Mouse (Mus musculus) Muller cell, postnatal 12 days (primary cell): Measurements from ENCODE around the gene Prss32.
A peak's percentile ranks its signal among the peaks of the same experiment; 100 is the strongest.
"Not testable (repeated sequence)": the region's sequence is repeated elsewhere in the genome, so short reads cannot be mapped to it uniquely, and the experiment has no call there.

Experiments used
- DNase-seq: peaks from one replicate; pipeline ENCODE4 v3.0.0-alpha.2; 2015; ENCODE audit errors: inconsistent ontology term

Gene Prss32

DNA sequence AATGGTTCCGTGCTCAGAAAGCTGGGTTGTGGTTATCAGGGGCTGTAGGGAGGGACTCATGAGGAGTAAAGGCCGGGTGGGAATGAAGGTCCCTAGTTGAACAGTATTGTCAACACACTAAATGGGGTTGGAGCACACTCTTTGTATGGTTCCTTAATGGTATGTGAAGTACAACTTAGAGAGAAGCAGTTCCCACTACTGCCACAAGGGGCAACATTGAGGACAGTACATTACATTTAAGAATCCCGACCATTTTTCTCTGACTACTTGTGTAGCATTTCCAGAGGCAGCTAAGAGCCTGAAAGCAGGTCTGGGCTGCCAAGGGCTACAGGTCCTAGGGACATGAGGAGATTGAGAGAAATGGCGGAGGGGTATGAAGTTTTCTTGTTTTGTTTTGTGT, 2.5 kb upstream of the Prss32 start:
- DNase-seq: peak; percentile 41

DNA sequence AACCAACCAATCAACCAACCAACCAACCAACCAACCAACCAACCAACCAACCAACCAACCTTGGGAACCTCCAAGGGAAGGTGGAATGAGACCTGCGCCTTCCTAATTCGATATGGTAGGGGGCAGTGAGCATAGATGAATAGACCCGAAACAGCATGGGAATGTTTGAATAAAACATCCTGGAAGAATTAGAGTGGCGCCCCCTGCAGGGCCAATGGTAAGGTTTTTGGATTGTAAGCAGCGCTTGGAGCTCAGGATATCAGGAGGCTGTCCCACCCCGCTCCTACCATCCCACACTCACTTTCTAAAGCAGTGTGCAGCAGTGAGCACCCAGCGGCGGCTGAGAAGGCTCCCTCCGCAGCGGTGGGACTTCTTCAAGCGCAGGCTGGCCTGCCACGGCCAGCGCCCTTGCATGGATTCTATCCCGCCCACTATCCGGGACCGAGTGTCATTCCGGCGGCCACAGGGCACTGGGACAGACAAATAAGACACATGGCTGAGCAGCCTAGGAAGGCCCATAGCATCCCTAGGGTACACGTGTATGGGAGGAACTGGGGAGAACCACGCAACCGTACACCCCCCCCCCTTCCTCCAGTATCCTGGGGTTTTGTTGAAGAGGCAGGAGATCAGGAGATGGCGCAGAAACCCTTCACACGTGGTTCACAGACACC, 379 bp upstream of the Prss32 start:
- no peak for DNase-seq

DNA sequence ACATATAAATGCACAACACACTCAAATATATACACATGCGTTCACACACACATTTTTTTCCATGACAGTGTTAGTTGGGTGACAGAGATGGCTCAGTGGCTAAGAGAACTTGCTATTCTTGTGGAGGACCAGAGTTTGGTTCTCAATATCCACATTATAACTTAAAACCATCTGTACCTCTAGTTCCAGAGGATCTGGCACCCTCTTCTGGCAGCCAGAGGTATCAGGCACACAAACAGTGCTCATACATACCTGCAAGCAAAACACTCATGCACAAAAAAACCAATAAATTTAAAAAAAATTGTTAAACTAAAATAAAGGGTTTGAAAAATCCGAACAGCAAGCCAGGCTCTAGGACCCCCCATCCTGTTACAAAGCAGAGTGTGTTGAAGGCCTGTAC, 6.4 kb downstream of the Prss32 start:
- DNase-seq: no peak

DNA sequence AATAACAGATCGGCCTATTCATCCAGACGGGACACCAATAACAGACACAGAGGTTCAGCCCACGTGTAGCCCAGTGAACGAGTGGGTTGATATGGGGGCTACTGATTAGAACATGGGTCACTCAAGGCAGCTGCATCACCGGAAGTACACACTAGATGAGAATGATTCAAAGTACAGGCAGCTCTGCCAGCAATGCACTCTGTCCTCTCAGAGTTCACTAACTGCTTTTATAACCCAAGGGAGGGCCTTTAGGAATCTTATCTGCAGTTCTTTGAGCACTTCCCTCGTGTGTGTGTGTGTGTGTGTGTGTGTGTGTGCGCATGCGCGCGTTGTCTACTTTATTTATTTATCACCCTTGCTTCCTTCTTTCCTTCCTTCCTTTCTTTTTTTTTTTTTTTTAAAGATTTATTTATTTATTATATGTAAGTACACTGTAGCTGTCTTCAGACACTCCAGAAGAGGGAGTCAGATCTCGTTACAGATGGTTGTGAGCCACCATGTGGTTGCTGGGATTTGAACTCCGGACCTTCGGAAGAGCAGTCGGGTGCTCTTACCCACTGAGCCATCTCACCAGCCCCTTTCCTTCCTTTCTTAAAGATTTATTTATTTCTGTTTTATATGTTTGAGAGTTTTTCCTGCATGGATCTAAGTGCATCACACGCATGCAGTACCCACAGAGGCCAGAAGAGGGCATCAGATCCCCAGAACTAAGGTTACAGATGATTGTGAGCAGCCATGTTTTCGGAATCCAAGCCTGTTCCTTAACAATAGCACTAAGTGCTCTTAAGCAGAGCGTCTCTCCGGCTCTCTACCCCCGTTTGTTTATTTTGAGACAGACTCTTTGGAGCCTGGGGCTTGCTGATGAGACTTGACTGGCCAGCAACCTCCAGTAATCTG, 7.4 kb downstream of the Prss32 start:
- DNase-seq: peak; percentile 40

DNA sequence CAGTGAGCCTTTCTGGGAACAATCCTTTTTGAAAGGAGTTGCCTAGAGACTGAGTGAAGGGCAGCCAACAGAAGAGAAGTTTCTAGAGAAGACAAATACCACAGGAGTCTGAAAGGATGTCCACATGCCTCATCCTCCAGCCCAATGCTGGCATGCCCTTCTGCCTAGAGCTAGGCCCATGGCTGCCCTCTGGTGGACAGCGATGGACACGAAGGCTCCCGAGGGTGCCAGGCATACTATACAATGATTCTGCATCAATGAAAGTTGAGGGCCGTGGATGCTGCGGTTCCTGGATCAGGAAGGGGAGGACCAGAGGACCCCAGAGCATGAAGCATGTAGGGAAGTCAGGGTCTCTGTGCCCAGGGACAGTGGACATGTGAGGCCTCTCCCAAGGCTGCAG, 9.6 kb downstream of the Prss32 start:
- peak; percentile 42 for DNase-seq

DNA sequence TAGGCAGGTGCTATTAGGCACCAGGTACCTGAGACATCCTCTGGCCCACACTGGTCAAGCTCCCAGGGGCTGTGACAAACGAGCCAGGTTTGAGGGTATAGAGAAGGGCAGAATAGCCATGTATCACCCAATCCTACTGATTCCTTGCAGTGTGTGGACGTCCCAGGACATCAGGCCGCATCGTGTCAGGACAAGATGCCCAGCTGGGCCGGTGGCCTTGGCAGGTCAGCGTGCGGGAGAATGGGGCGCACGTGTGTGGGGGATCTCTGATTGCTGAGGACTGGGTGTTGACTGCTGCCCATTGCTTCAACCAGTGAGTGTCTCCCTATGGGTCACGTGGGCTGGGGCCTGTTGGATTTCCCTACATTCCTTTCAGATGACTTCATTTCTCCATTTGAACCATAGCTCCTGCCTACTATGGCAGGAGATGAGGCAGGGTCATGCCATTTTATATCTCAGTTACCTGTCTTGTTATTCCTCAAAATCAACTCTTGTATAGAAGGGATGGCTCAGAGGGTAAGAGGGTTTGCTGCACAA, 10.6 kb downstream of the Prss32 start:
- no peak for DNase-seq

DNA sequence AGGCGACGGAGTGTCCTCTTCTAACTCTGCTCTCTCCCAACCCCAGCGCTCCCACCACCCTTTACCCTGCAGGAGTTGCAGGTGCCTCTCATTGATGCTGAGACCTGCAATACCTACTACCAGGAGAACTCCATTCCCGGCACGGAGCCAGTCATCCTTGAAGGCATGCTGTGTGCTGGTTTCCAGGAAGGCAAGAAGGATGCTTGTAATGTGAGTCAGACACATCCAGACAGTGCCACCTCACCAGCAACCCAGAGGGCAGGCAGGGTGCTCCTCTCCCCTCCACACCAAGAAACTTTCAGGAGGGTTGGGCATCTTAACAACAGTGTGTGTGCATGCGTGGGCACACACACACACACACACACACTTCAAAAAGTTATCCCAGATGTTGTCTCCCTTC, 13.5 kb downstream of the Prss32 start:
- DNase-seq: peak; percentile 64

DNA sequence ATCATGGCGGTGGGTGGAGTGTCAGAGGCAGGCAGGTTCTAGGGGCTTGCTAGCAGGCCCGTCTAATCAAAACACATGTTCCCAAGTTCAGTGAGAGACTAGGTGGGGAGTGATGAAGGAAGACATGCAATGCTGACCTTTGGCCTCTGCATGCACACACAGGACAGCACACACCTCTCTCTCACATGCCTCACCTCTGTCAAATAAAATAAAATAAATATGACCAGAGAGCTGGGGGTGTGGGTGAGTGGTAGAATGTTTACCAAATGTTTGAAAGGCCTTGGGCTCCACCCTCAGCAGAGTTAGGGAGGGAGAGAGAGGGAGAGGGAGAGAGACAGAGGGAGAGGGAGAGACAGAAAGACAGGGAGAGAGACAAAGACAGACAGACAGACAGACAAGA, 14.3 kb downstream of the Prss32 start:
- no peak for DNase-seq

DNA sequence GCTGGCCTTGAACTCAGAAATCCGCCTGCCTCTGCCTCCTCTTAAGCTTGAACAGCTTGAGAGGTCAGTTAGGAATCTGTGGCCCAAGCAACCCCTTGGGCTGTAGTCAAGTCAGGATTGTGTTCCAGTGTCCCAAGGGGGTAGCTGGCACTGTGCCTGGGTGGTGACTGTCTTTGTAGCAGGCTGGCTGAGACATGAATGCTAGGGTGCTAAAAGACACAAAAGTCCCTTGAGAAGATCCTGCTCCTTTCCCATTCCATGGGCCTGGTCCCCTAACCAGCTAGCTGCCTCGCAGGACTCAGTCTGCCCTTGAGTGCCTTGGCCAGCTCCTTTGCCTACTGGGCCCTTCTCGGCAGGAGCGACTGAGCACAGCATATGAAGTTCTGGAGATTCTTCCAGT, 19.3 kb downstream of the Prss32 start:
- DNase-seq: no peak

DNA sequence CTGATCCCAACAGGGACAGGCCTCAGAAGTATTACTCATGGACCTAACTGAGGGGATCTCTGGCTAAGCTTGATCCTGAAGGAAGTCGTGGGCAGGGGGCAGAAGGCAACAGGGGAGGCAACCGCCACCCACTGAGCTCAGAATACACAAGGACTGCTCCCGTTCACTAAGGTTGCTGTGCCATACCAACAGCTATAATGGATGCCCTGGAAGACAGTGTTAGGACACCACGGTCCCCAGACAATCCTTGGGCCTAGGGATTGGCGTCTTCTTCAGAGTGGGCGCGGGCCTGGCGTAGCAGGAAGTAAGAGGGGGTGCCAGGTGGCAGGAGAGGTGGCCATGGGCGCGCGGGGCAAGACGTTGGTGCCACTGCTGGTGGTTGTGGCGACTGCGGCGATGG, 24.1 kb downstream of the Prss32 start, which contains the start of gene Prss21:
Gene Prss21, plus strand, starts transcription at position 301 of the 400 bp plus-strand sequence.
- no peak for DNase-seq

DNA sequence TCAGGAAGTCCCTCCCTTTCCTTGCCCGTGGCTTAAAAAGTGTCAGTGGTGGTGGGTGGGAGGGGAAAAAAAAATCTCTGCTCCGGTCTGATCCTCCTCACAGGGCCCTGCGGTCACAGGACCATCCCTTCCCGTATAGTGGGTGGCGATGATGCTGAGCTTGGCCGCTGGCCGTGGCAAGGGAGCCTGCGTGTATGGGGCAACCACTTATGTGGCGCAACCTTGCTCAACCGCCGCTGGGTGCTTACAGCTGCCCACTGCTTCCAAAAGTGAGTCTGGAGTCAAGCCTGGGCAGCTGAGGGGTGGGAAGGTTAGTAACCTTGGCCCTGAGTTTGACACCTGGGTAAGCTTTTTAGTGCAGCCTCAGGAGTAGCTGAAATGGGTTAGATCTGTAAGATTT, 24.9 kb downstream of the Prss32 start:
- no peak for DNase-seq

DNA sequence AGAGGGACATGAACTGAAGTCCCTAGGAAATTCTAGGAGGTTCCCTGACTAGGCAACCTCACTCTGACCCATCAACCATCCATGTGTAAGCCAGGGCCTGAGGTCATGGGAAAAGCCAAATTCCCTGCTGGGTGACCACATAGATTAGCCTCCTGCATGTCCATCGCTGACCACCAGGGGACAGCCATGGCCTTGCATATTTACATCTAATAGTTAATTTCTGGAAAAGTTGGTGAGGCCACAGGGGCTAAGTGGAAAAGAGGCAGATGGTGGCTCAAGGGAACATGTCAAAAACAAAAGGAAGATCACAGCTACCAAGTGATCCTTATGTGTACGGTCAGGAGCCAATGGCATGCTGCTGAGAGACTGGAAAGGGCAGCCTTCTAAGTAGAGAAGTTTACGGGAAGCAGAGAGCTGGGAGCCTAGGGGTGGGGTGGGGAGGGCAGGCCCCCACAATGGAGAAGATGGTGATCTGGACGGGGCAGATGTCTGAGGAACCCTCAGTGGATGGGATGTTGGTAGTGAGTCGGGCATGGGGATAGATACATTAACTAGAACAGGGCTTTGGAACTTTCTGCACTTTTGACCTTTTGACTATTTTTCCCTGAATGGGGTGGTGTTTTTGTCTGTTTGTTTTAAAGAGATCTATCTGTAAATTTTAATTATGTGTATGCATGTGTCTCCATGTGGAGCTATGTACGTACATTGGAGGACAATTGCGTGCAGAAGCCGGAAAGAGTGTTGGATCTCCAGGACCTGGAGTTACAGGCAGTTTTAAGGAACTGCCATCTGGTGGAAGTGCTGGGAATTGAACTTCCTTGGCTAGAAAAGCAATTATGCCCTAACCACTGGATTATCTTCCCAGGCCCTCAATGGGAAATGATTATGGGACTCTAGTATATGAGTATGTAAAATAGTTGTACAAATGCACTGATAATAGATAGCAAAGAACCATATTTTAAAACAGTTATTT, 30.5 kb downstream of the Prss32 start:
- peak; percentile 54 for DNase-seq

DNA sequence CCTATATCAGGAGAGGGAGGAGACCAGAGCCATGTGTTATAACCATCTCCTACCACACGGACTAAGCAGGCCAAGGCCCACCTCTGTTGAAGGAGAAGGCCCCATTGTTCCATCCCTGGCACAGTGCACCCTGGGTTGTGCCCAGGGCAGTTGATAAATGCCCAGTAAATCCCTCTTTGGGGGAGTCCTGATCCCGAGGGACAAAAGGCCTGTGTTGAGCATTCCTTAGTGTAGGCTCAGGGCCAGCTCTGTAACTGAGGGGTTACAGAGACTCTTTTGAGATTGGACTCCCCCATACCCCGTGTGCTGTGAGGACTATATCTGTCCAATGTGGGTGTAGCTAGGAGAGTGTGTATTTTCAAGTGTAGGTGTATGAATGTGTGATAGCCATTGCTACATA, 33.1 kb downstream of the Prss32 start:
- DNase-seq: peak; percentile 63

DNA sequence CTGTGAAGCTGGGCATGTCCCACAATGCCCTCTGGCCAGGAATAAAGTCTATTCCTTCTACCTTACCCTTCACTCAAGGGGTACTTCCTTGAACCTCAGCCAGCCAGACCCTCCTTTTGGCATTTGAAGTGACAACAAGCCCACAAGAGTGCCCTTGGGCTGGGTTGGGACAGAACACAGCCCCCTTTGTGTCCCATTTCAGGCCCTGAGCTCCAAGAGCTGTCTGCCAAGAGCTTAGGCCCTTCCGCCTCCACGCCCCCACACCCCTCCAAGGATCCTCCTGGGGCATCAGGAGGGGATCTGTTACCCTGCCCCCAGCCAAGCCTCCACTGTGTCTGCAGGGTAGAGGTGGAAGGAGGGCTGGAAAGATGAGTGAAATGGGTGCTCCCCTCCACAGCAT, 33.5 kb downstream of the Prss32 start:
- no peak for DNase-seq

DNA sequence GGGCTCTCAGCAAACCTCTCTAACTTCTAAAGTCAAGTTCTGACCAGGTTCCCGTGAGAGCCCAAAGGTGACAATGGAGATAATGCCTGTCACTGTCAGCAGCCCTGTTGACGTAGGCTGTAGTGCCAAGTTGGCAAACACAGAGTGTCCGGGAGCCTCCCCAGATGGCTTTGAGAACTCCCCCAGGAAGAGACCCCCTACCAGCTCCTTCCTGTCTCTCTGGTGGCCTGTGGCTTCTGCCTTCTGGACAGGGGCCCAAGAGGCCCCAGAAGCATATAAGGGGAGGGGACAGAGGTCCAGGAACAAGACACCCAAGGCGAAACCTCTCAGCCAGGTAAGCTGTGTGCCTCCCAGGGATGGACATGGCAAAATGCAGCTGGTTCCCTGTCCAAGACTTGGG, 36.9 kb downstream of the Prss32 start, which contains the start of the genes Dcpp1 and Dcpp2:
Gene Dcpp1, plus strand, starts transcription at position 301 of the 400 bp plus-strand sequence.
Gene Dcpp2, plus strand, starts transcription at position 305 of the 400 bp plus-strand sequence.
- not testable (repeated sequence) for DNase-seq
